Mouse (Mus musculus): Measurements from ENCODE around the gene Hdgfl3. TPM values are rescaled to one million over a fixed set of nuclear protein-coding genes. Genes with fewer than 3 reads are reported as not detected.
A peak's percentile ranks its signal among the peaks of the same experiment; 100 is the strongest.

Gene Hdgfl3
- polyA plus RNA-seq, 1 experiment from 2014 or later: 11.9 TPM

GRCm38 (mm10) chr7:81959704-81960103, 25.4 kb upstream of the Hdgfl3 start:
- H3K4me1 ChIP-seq (ENCODE audit: control insufficient read depth, insufficient read depth, low read length): no peaks in the 10 kb centered on the region
- H3K4me2 ChIP-seq: no peak overlapping the region
- no peaks in the 10 kb centered on the region for H3K36me3 ChIP-seq (ENCODE audit: control insufficient read depth, insufficient read depth, low read length)
- H3K4me3 ChIP-seq (ENCODE audit: low read depth, low read length): no peak overlapping the region
- H3K27me3 ChIP-seq (ENCODE audit: control insufficient read depth, insufficient read depth, low read length): peaks cover 5% of the 10 kb centered on the region
- ATAC-seq (replicated peaks; ENCODE audit: insufficient number of reproducible peaks, low FRiP score, low TSS enrichment): no peak
- 5% methylated on average over 3 of the region's 3 CpGs for WGBS (ENCODE audit: insufficient replicate concordance)
- no peak overlapping the region for H3K9ac ChIP-seq (ENCODE audit: low read depth, low read length)
- no peak overlapping the region for H3K27ac ChIP-seq (ENCODE audit: low read depth, low read length)
- H3K9me3 ChIP-seq (replicated peaks; ENCODE audit: control insufficient read depth, low read length): no peaks in the 10 kb centered on the region

- H3K36me3 ChIP-seq (ENCODE audit: control insufficient read depth, insufficient read depth, low read length): no peaks in the 10 kb centered on the region
- ATAC-seq (replicated peaks; ENCODE audit: insufficient number of reproducible peaks, low FRiP score, low TSS enrichment): no peak
These were observed 20.1 kb upstream of the Hdgfl3 start for GRCm38 (mm10) chr7:81954208-81954846.

GRCm38 (mm10) chr7:81950499-81950898, 16.2 kb upstream of the Hdgfl3 start:
- Histone ChIP-seq H3K27ac (ENCODE audit: low read depth, low read length) (no peak overlapping the region), H3K4me3 (ENCODE audit: low read depth, low read length) (no peak overlapping the region), H3K4me1 (ENCODE audit: control insufficient read depth, insufficient read depth, low read length) (no peaks in the 10 kb centered on the region), H3K27me3 (ENCODE audit: control insufficient read depth, insufficient read depth, low read length) (no peaks in the 10 kb centered on the region), H3K9ac (ENCODE audit: low read depth, low read length) (no peak overlapping the region), H3K4me2 (no peak overlapping the region), H3K9me3 (replicated peaks; ENCODE audit: control insufficient read depth, low read length) (no peaks in the 10 kb centered on the region), H3K36me3 (ENCODE audit: control insufficient read depth, insufficient read depth, low read length) (no peaks in the 10 kb centered on the region)
- ATAC-seq (replicated peaks; ENCODE audit: insufficient number of reproducible peaks, low FRiP score, low TSS enrichment): no peak
- 79% methylated on average over 2 of the region's 2 CpGs for WGBS (ENCODE audit: insufficient replicate concordance)

More at GRCm38 (mm10) chr7:81954208-81954846, 20.1 kb upstream of the Hdgfl3 start:
- H3K27ac ChIP-seq (ENCODE audit: low read depth, low read length): no peak overlapping the region
- peaks cover 5% of the 10 kb centered on the region for H3K27me3 ChIP-seq (ENCODE audit: control insufficient read depth, insufficient read depth, low read length)
- no peak overlapping the region for H3K4me2 ChIP-seq
- no peaks in the 10 kb centered on the region for H3K4me1 ChIP-seq (ENCODE audit: control insufficient read depth, insufficient read depth, low read length)
- no peak overlapping the region for H3K9ac ChIP-seq (ENCODE audit: low read depth, low read length)
- no peak overlapping the region for H3K4me3 ChIP-seq (ENCODE audit: low read depth, low read length)
- no peaks in the 10 kb centered on the region for H3K9me3 ChIP-seq (replicated peaks; ENCODE audit: control insufficient read depth, low read length)

- Histone ChIP-seq H3K36me3 (ENCODE audit: control insufficient read depth, insufficient read depth, low read length) (no peaks in the 10 kb centered on the region), H3K4me1 (ENCODE audit: control insufficient read depth, insufficient read depth, low read length) (no peaks in the 10 kb centered on the region), H3K9me3 (replicated peaks; ENCODE audit: control insufficient read depth, low read length) (no peaks in the 10 kb centered on the region), H3K4me2 (peak overlapping the region; percentile 12; the same call in 1 of the 2 replicates), H3K27ac (ENCODE audit: low read depth, low read length) (no peak overlapping the region), H3K27me3 (ENCODE audit: control insufficient read depth, insufficient read depth, low read length) (no peaks in the 10 kb centered on the region), H3K9ac (ENCODE audit: low read depth, low read length) (no peak overlapping the region), H3K4me3 (ENCODE audit: low read depth, low read length) (no peak overlapping the region)
- ATAC-seq (replicated peaks; ENCODE audit: insufficient number of reproducible peaks, low FRiP score, low TSS enrichment): no peak
- 17% methylated on average over 4 of the region's 4 CpGs for WGBS (ENCODE audit: insufficient replicate concordance)
These were observed 11.1 kb upstream of the Hdgfl3 start for GRCm38 (mm10) chr7:81945398-81945797.

- WGBS (ENCODE audit: insufficient replicate concordance): 11% methylated on average over 5 of the region's 5 CpGs
- H3K9me3 ChIP-seq (replicated peaks; ENCODE audit: control insufficient read depth, low read length): no peaks in the 10 kb centered on the region
- H3K4me1 ChIP-seq (ENCODE audit: control insufficient read depth, insufficient read depth, low read length): no peaks in the 10 kb centered on the region; the same call in 1 of the 2 replicates
- H3K27me3 ChIP-seq (ENCODE audit: control insufficient read depth, insufficient read depth, low read length): peaks cover 10% of the 10 kb centered on the region
- peak overlapping the region; percentile 86 for H3K4me2 ChIP-seq
- ATAC-seq (replicated peaks; ENCODE audit: insufficient number of reproducible peaks, low FRiP score, low TSS enrichment): no peak
- H3K4me3 ChIP-seq (ENCODE audit: low read depth, low read length): peak overlapping the region; percentile 79
- no peaks in the 10 kb centered on the region for H3K36me3 ChIP-seq (ENCODE audit: control insufficient read depth, insufficient read depth, low read length)
- no peak overlapping the region for H3K27ac ChIP-seq (ENCODE audit: low read depth, low read length)
- peak overlapping the region; percentile 84 for H3K9ac ChIP-seq (ENCODE audit: low read depth, low read length)
These were observed 533 bp upstream of the Hdgfl3 start for GRCm38 (mm10) chr7:81934806-81935205.

- H3K36me3 ChIP-seq (ENCODE audit: control insufficient read depth, insufficient read depth, low read length): no peaks in the 10 kb centered on the region
- peak overlapping the region; percentile 84 for H3K9ac ChIP-seq (ENCODE audit: low read depth, low read length)
- under 1% methylated on average over 72 of the region's 103 CpGs for WGBS (ENCODE audit: insufficient replicate concordance)
- peak overlapping the region; percentile 86 for H3K4me2 ChIP-seq
- no peaks in the 10 kb centered on the region for H3K9me3 ChIP-seq (replicated peaks; ENCODE audit: control insufficient read depth, low read length)
- ATAC-seq (replicated peaks; ENCODE audit: insufficient number of reproducible peaks, low FRiP score, low TSS enrichment): peak; percentile 64
- H3K4me1 ChIP-seq (ENCODE audit: control insufficient read depth, insufficient read depth, low read length): no peaks in the 10 kb centered on the region; the same call in 1 of the 2 replicates
- H3K27ac ChIP-seq (ENCODE audit: low read depth, low read length): peak overlapping the region; percentile 68
- peak overlapping the region; percentile 79 for H3K4me3 ChIP-seq (ENCODE audit: low read depth, low read length)
- H3K27me3 ChIP-seq (ENCODE audit: control insufficient read depth, insufficient read depth, low read length): peaks cover 10% of the 10 kb centered on the region
These were observed 539 bp downstream of the Hdgfl3 start for GRCm38 (mm10) chr7:81933601-81934266.

- H3K9me3 ChIP-seq (replicated peaks; ENCODE audit: control insufficient read depth, low read length): no peaks in the 10 kb centered on the region
- no peak; the same call in 1 of the 2 replicates for ATAC-seq (replicated peaks; ENCODE audit: insufficient number of reproducible peaks, low FRiP score, low TSS enrichment)
- peaks cover 2% of the 10 kb centered on the region; the same call in 1 of the 2 replicates for H3K4me1 ChIP-seq (ENCODE audit: control insufficient read depth, insufficient read depth, low read length)
- peaks cover 10% of the 10 kb centered on the region for H3K27me3 ChIP-seq (ENCODE audit: control insufficient read depth, insufficient read depth, low read length)
- peak overlapping the region; percentile 79 for H3K4me3 ChIP-seq (ENCODE audit: low read depth, low read length)
- H3K27ac ChIP-seq (ENCODE audit: low read depth, low read length): no peak overlapping the region
- H3K9ac ChIP-seq (ENCODE audit: low read depth, low read length): peak overlapping the region; percentile 84
- H3K36me3 ChIP-seq (ENCODE audit: control insufficient read depth, insufficient read depth, low read length): no peaks in the 10 kb centered on the region
- H3K4me2 ChIP-seq: peak overlapping the region; percentile 86
- 12% methylated on average over 20 of the region's 23 CpGs for WGBS (ENCODE audit: insufficient replicate concordance)
These were observed 1.1 kb downstream of the Hdgfl3 start for GRCm38 (mm10) chr7:81933061-81933600.

GRCm38 (mm10) chr7:81932521-81933045, 1.7 kb downstream of the Hdgfl3 start:
- H3K9ac ChIP-seq (ENCODE audit: low read depth, low read length): no peak overlapping the region
- no peaks in the 10 kb centered on the region for H3K36me3 ChIP-seq (ENCODE audit: control insufficient read depth, insufficient read depth, low read length)
- WGBS (ENCODE audit: insufficient replicate concordance): 42% methylated on average over 5 of the region's 5 CpGs

More at GRCm38 (mm10) chr7:81932521-81933045, 1.7 kb downstream of the Hdgfl3 start:
- H3K9me3 ChIP-seq (replicated peaks; ENCODE audit: control insufficient read depth, low read length): no peaks in the 10 kb centered on the region
- H3K4me3 ChIP-seq (ENCODE audit: low read depth, low read length): peak overlapping the region; percentile 79
- H3K27ac ChIP-seq (ENCODE audit: low read depth, low read length): no peak overlapping the region
- peak overlapping the region; percentile 86 for H3K4me2 ChIP-seq
- no peak for ATAC-seq (replicated peaks; ENCODE audit: insufficient number of reproducible peaks, low FRiP score, low TSS enrichment)
- peaks cover 2% of the 10 kb centered on the region; the same call in 1 of the 2 replicates for H3K4me1 ChIP-seq (ENCODE audit: control insufficient read depth, insufficient read depth, low read length)
- H3K27me3 ChIP-seq (ENCODE audit: control insufficient read depth, insufficient read depth, low read length): peaks cover 10% of the 10 kb centered on the region

Measured in heart, embryonic 11.5 days (tissue).